Mouse (Mus musculus): ENCODE results near the gene Serpinb9e.
"Not testable (repeated sequence)": the region's sequence is repeated elsewhere in the genome, so short reads cannot be mapped to it uniquely, and the experiment has no call there.

The Serpinb9e gene

GRCm38 (mm10) chr13:33249312-33249711, at the start of gene Serpinb9e:
Gene Serpinb9e (plus strand): TSS chr13:33249612.
- not testable (repeated sequence) for DNase-seq

- no peak for DNase-seq
Measured at GRCm38 (mm10) chr13:33199740-33200139, 49.7 kb upstream of the Serpinb9e start.

- not testable (repeated sequence) for DNase-seq
Measured at GRCm38 (mm10) chr13:33308631-33309030, 59.2 kb downstream of the Serpinb9e start.

Data from kidney, adult 11 months (tissue).